Mouse (Mus musculus) liver, embryonic 16.5 days (tissue): ENCODE measurements around the gene Fam198a. TPM values are rescaled to one million over a fixed set of nuclear protein-coding genes. Genes with fewer than 3 reads are reported as not detected.

ENCODE experiments used
- ATAC-seq: fragments of 200-750 bp; cut with Nextera tagmentation; 2 replicates; pipeline ENCODE4 v1.8.0; 2017; ENCODE audit warnings: low read depth, mild to moderate bottlenecking, moderate number of reproducible peaks, moderate library complexity
- H3K27ac ChIP-seq: fragments of 300-500 bp; sonication (generic); 2 replicates; pipeline ENCODE4 v1.5.1; 2014; ENCODE audit warnings: mild to moderate bottlenecking, low read length
- H3K27me3 ChIP-seq: fragments of 300-500 bp; sonication (generic); 2 replicates; pipeline ENCODE4 v1.6.1; 2014; ENCODE audit warnings: low read depth, low read length, mixed read lengths; ENCODE audit not compliant: control insufficient read depth, insufficient read depth
- H3K36me3 ChIP-seq: fragments of 300-500 bp; sonication (generic); 2 replicates; pipeline ENCODE4 v1.6.1; 2014; ENCODE audit warnings: mild to moderate bottlenecking; ENCODE audit not compliant: control insufficient read depth, insufficient read depth
- H3K4me1 ChIP-seq: fragments of 300-500 bp; sonication (generic); 2 replicates; pipeline ENCODE4 v1.6.1; 2014; ENCODE audit warnings: low read depth, low read length, mixed read lengths; ENCODE audit not compliant: control insufficient read depth
- H3K4me2 ChIP-seq: fragments of 300-500 bp; sonication (generic); 2 replicates; pipeline ENCODE4 v1.6.1; 2014; ENCODE audit warnings: low read depth, low read length, mixed read lengths
- H3K4me3 ChIP-seq: fragments of 300-500 bp; sonication (generic); 2 replicates; pipeline ENCODE4 v1.5.1; 2014; ENCODE audit warnings: low read depth, mild to moderate bottlenecking, low read length
- H3K9ac ChIP-seq: fragments of 300-500 bp; sonication (generic); 2 replicates; pipeline ENCODE4 v1.6.1; 2014; ENCODE audit warnings: low read depth, low read length
- H3K9me3 ChIP-seq: fragments of 300-500 bp; sonication (generic); replicated peaks from 2 replicates; pipeline ENCODE4 v1.6.1; 2016; ENCODE audit warnings: low read length; ENCODE audit not compliant: control insufficient read depth
- WGBS: fragments of 180-500 bp; shearing (Covaris S2); extraction: QIAGEN DNeasy Blood & Tissue Kit; methylation state at CpG from one replicate; pipeline ENCODE4 v1.1.7; 2014; ENCODE audit not compliant: insufficient replicate concordance; 5-methylcytosine and 5-hydroxymethylcytosine counted together
- polyA plus RNA-seq: library from polyadenylated mRNA; unstranded; fragments of >200 nt; fragmentation: Nextera tagmentation; extraction: Ambion mirVana; gene quantifications from 2 replicates; pipeline ENCODE4 v1.2.1, GENCODE M21; 2015

The Fam198a gene
- polyA plus RNA-seq, 1 experiment from 2014 or later = 0.76 TPM

GRCm38 (mm10) chr9:121923906-121924305 lies 26.9 kb upstream of the Fam198a start:
- no peaks in the 10 kb centered on the region for H3K27me3 ChIP-seq
- peaks cover 7% of the 10 kb centered on the region for H3K4me1 ChIP-seq
- peak overlapping the region; percentile 20 for H3K4me3 ChIP-seq
- WGBS = 65% methylated on average over 5 of the region's 5 CpGs
- peak overlapping the region; percentile 10; the same call in 1 of the 2 replicates for H3K9ac ChIP-seq
- ATAC-seq = peak; percentile 10; the same call in 1 of the 2 replicates
- H3K36me3 ChIP-seq = no peaks in the 10 kb centered on the region
- H3K27ac ChIP-seq = peak overlapping the region; percentile 85
- no peaks in the 10 kb centered on the region for H3K9me3 ChIP-seq
- peak overlapping the region; percentile 33 for H3K4me2 ChIP-seq

GRCm38 (mm10) chr9:121924901-121925560 lies 25.8 kb upstream of the Fam198a start:
- no peak overlapping the region for H3K9ac ChIP-seq
- no peak for ATAC-seq
- WGBS = 58% methylated on average over 9 of the region's 9 CpGs

GRCm38 (mm10) chr9:121925959-121926358 lies 24.8 kb upstream of the Fam198a start:
- H3K27me3 ChIP-seq = no peaks in the 10 kb centered on the region
- H3K4me3 ChIP-seq = no peak overlapping the region
- H3K4me1 ChIP-seq = peaks cover 7% of the 10 kb centered on the region
- H3K4me2 ChIP-seq = no peak overlapping the region
- no peaks in the 10 kb centered on the region for H3K36me3 ChIP-seq
- WGBS = 47% methylated on average over 8 of the region's 8 CpGs
- no peak for ATAC-seq
- H3K9me3 ChIP-seq = no peaks in the 10 kb centered on the region
- H3K27ac ChIP-seq = no peak overlapping the region; the same call in 1 of the 2 replicates
- H3K9ac ChIP-seq = no peak overlapping the region

More at GRCm38 (mm10) chr9:121924901-121925560, 25.8 kb upstream of the Fam198a start:
- H3K27ac ChIP-seq = peak overlapping the region; percentile 85; the same call in 1 of the 2 replicates
- H3K4me2 ChIP-seq = no peak overlapping the region
- H3K9me3 ChIP-seq = no peaks in the 10 kb centered on the region
- H3K36me3 ChIP-seq = no peaks in the 10 kb centered on the region
- peaks cover 7% of the 10 kb centered on the region for H3K4me1 ChIP-seq
- no peaks in the 10 kb centered on the region for H3K27me3 ChIP-seq
- no peak overlapping the region for H3K4me3 ChIP-seq

GRCm38 (mm10) chr9:121926634-121927405 lies 24.0 kb upstream of the Fam198a start:
- WGBS = 35% methylated on average over 11 of the region's 11 CpGs
- ATAC-seq = peak; percentile 77
- Histone ChIP-seq H3K27me3 (no peaks in the 10 kb centered on the region), H3K4me3 (no peak overlapping the region), H3K4me2 (no peak overlapping the region), H3K9me3 (no peaks in the 10 kb centered on the region), H3K36me3 (no peaks in the 10 kb centered on the region), H3K27ac (peak overlapping the region; percentile 40), H3K9ac (no peak overlapping the region), H3K4me1 (peaks cover 7% of the 10 kb centered on the region)

DNA sequence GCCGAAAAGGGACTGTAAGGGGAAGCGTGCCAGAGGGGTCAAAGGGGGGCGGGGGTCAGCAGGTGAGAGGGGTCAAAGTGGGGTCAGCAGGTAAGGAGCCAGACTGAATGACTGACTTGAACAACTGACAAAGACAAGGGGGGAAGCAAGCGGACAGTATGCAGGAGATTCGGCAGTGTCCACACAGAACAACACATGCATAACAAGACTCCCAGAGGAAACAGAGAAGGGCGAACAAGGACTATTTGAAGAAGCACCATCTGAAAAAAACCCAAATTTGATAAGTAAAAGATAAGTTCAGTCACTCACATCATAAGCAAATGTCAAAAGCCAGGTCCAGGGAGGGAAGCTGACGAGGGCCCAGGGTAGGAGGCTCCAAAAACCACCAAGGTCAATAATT lies 23.1 kb upstream of the Fam198a start:
- H3K27ac ChIP-seq = no peak overlapping the region
- H3K27me3 ChIP-seq = no peaks in the 10 kb centered on the region
- ATAC-seq = no peak
- no peak overlapping the region for H3K4me3 ChIP-seq
- H3K4me1 ChIP-seq = peaks cover 7% of the 10 kb centered on the region
- H3K4me2 ChIP-seq = no peak overlapping the region
- H3K9ac ChIP-seq = no peak overlapping the region
- no peaks in the 10 kb centered on the region for H3K36me3 ChIP-seq
- H3K9me3 ChIP-seq = no peaks in the 10 kb centered on the region
- WGBS = 59% methylated on average over 7 of the region's 7 CpGs

DNA sequence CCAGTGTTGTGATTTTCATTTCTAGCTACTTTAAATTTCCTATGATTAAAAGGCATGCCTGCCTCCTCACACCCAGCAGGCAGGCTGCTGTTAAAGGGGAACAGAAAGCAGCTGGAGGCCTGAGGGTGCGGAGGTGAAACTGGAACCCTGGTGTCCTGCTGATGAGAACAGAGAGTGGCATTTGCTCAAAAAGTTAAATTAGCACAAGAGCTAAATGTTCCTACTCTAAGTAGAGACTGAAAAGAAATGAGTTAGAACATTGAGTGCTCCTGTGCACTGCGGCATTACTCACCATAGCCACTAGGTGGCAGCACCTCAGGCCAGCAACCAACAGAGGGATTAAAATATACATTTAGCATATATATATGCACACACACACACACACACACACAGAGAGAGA lies 22.3 kb upstream of the Fam198a start:
- peaks cover 7% of the 10 kb centered on the region for H3K4me1 ChIP-seq
- no peak overlapping the region for H3K9ac ChIP-seq
- 29% methylated on average over 2 of the region's 2 CpGs for WGBS
- no peaks in the 10 kb centered on the region for H3K36me3 ChIP-seq
- no peak overlapping the region for H3K4me2 ChIP-seq
- H3K27ac ChIP-seq = no peak overlapping the region
- no peak overlapping the region for H3K4me3 ChIP-seq
- H3K27me3 ChIP-seq = no peaks in the 10 kb centered on the region
- no peaks in the 10 kb centered on the region for H3K9me3 ChIP-seq
- ATAC-seq = no peak

DNA sequence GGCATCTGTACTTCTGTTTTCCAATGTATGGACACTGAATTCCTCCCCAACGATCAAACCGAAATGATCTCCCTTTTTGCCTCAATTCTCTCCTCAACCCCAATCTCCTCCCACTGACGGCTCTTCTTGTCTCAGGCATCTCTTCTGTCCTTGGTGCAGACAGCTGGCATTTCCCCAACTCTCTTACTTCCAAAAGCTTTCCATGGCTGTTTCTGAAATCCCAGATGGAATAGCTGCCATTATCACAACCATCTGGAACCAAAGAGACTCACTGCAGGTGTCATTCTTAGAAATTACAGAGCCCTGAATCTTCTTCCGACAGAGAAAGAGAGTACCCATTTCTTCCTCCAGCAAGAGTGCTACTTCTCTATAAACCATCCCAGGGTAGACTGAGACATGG lies 15.9 kb upstream of the Fam198a start:
- H3K9me3 ChIP-seq = no peaks in the 10 kb centered on the region
- no peak overlapping the region for H3K9ac ChIP-seq
- no peaks in the 10 kb centered on the region for H3K36me3 ChIP-seq
- ATAC-seq = no peak
- H3K4me1 ChIP-seq = no peaks in the 10 kb centered on the region
- H3K4me3 ChIP-seq = no peak overlapping the region
- H3K27ac ChIP-seq = no peak overlapping the region
- H3K27me3 ChIP-seq = no peaks in the 10 kb centered on the region; the same call in 1 of the 2 replicates
- 65% methylated on average over 4 of the region's 4 CpGs for WGBS
- H3K4me2 ChIP-seq = no peak overlapping the region

- WGBS = 50% methylated on average over 1 of the region's 1 CpGs
- Histone ChIP-seq H3K36me3 (no peaks in the 10 kb centered on the region), H3K4me3 (no peak overlapping the region), H3K4me1 (no peaks in the 10 kb centered on the region), H3K4me2 (no peak overlapping the region), H3K27me3 (no peaks in the 10 kb centered on the region; the same call in 1 of the 2 replicates), H3K9me3 (no peaks in the 10 kb centered on the region), H3K27ac (no peak overlapping the region), H3K9ac (no peak overlapping the region)
- 0 out of 2 replicates have a peak, but pooled peaks have one; percentile 13 for ATAC-seq
Observed at GRCm38 (mm10) chr9:121936952-121937351, 13.8 kb upstream of the Fam198a start.

GRCm38 (mm10) chr9:121937451-121937864 lies 13.3 kb upstream of the Fam198a start:
- Histone ChIP-seq H3K9ac (no peak overlapping the region), H3K36me3 (no peaks in the 10 kb centered on the region), H3K4me2 (peak overlapping the region; percentile 47), H3K27ac (no peak overlapping the region), H3K9me3 (no peaks in the 10 kb centered on the region), H3K27me3 (no peaks in the 10 kb centered on the region; the same call in 1 of the 2 replicates), H3K4me3 (peak overlapping the region; percentile 52), H3K4me1 (no peaks in the 10 kb centered on the region)
- ATAC-seq = no peak
- 35% methylated on average over 6 of the region's 6 CpGs for WGBS
